Mouse (Mus musculus) gastrocnemius, adult 18-20 months (tissue): ENCODE data around the gene Spindoc. TPM values are rescaled to one million over a fixed set of nuclear protein-coding genes. Genes with fewer than 3 reads are reported as not detected.

Experiments
- DNase-seq: peaks from one replicate; pipeline ENCODE4 v3.0.0; 2021; ENCODE audit warnings: low spot score
- total RNA-seq, 2 experiments: library from RNA; stranded (reverse); gene quantifications; 2 replicates each; pipeline ENCODE4 v1.2.3; 2021

The Spindoc gene
- total RNA-seq, 2 experiments from 2014 or later = 7.4 to 9.0 TPM

- DNase-seq = peak; percentile 53
Measured at GRCm38 (mm10) chr19:7339026-7339425, 43.8 kb downstream of the Spindoc start.

GRCm38 (mm10) chr19:7337781-7338342 lies 44.9 kb downstream of the Spindoc start:
- DNase-seq = no peak

GRCm38 (mm10) chr19:7335656-7336055 lies 47.1 kb downstream of the Spindoc start:
- DNase-seq = no peak

- DNase-seq = no peak
Measured at GRCm38 (mm10) chr19:7334049-7334448, 48.7 kb downstream of the Spindoc start.

- no peak for DNase-seq
Measured at GRCm38 (mm10) chr19:7321391-7321790, 61.4 kb downstream of the Spindoc start.

- no peak for DNase-seq
Measured at GRCm38 (mm10) chr19:7320181-7320580, 62.6 kb downstream of the Spindoc start.

GRCm38 (mm10) chr19:7317716-7318115 lies 65.1 kb downstream of the Spindoc start:
- no peak for DNase-seq

- no peak for DNase-seq
Measured at GRCm38 (mm10) chr19:7316822-7317221, 66.0 kb downstream of the Spindoc start.

- DNase-seq = no peak
Measured at GRCm38 (mm10) chr19:7315587-7315984, 67.2 kb downstream of the Spindoc start.

- DNase-seq = no peak
Measured at GRCm38 (mm10) chr19:7314976-7315586, 67.7 kb downstream of the Spindoc start.

GRCm38 (mm10) chr19:7313660-7314059 lies 69.1 kb downstream of the Spindoc start:
- no peak for DNase-seq

- no peak for DNase-seq
Measured at GRCm38 (mm10) chr19:7311306-7311705, 71.5 kb downstream of the Spindoc start.

GRCm38 (mm10) chr19:7310704-7311103 lies 72.1 kb downstream of the Spindoc start:
- DNase-seq = no peak

- no peak for DNase-seq
Measured at GRCm38 (mm10) chr19:7309738-7310330, 73.0 kb downstream of the Spindoc start.

- no peak for DNase-seq
Measured at GRCm38 (mm10) chr19:7307995-7308770, 74.6 kb downstream of the Spindoc start.

GRCm38 (mm10) chr19:7306968-7307367 lies 75.8 kb downstream of the Spindoc start:
- DNase-seq = peak; percentile 89

GRCm38 (mm10) chr19:7305380-7306310 lies 77.1 kb downstream of the Spindoc start:
- no peak for DNase-seq

- DNase-seq = peak; percentile 46
Measured at GRCm38 (mm10) chr19:7304801-7305200, 78.0 kb downstream of the Spindoc start.
